Mouse (Mus musculus) neural tube, embryonic 14.5 days (tissue): ENCODE results near the gene Itgb2. TPM values are rescaled to one million over a fixed set of nuclear protein-coding genes. Genes with fewer than 3 reads are reported as not detected.

Experiments used
- ATAC-seq: fragments of 200-750 bp; cut with Nextera tagmentation; 2 replicates; pipeline ENCODE4 v1.8.0; 2017; ENCODE audit warnings: low read depth, mild to moderate bottlenecking, moderate TSS enrichment, moderate library complexity
- H3K27ac ChIP-seq: fragments of 300-500 bp; sonication (generic); 2 replicates; pipeline ENCODE4 v1.5.1; 2014; ENCODE audit warnings: low read depth, mild to moderate bottlenecking, control low read depth, low read length, moderate library complexity, mixed read lengths
- H3K27me3 ChIP-seq: fragments of 300-500 bp; sonication (generic); 2 replicates; pipeline ENCODE4 v1.6.1; 2014; ENCODE audit warnings: low read length; ENCODE audit not compliant: control insufficient read depth, insufficient read depth
- H3K36me3 ChIP-seq: fragments of 300-500 bp; sonication (generic); 2 replicates; pipeline ENCODE4 v1.6.1; 2014; ENCODE audit warnings: low read length, mixed read lengths; ENCODE audit not compliant: control insufficient read depth, insufficient read depth
- H3K4me1 ChIP-seq: fragments of 300-500 bp; sonication (generic); 2 replicates; pipeline ENCODE4 v1.6.1; 2014; ENCODE audit warnings: low read length; ENCODE audit not compliant: control insufficient read depth, insufficient read depth
- H3K4me2 ChIP-seq: fragments of 300-500 bp; sonication (generic); 2 replicates; pipeline ENCODE4 v1.6.1; 2014; ENCODE audit warnings: mild to moderate bottlenecking, low read depth, low read length, control low read depth
- H3K4me3 ChIP-seq: fragments of 300-500 bp; sonication (generic); 2 replicates; pipeline ENCODE4 v1.5.1; 2014; ENCODE audit warnings: low read depth, low read length, control low read depth, mixed read lengths
- H3K9ac ChIP-seq: fragments of 300-500 bp; sonication (generic); replicated peaks from 2 replicates; pipeline ENCODE4 v1.6.1; 2014; ENCODE audit warnings: low read depth, mild to moderate bottlenecking, control low read depth, low read length, mixed read lengths
- H3K9me3 ChIP-seq: fragments of 300-500 bp; sonication (generic); 2 replicates; pipeline ENCODE4 v1.6.1; 2016; ENCODE audit warnings: low read length; ENCODE audit not compliant: control insufficient read depth
- WGBS: fragments of 180-500 bp; shearing (Covaris S2); extraction: QIAGEN DNeasy Blood & Tissue Kit; methylation state at CpG from one replicate; pipeline ENCODE4 v1.1.7; 2014; 5-methylcytosine and 5-hydroxymethylcytosine counted together
- polyA plus RNA-seq: library from polyadenylated mRNA; unstranded; fragments of >200 nt; fragmentation: Nextera tagmentation; extraction: Ambion mirVana; gene quantifications from 2 replicates; pipeline ENCODE4 v1.2.1, GENCODE M21; 2014

Gene Itgb2
- polyA plus RNA-seq, 1 experiment from 2014 or later = 0.44 TPM

GRCm38 (mm10) chr10:77604111-77604510, 74.1 kb downstream of the Itgb2 start:
- no peak overlapping the region for H3K27ac ChIP-seq
- no peaks in the 10 kb centered on the region for H3K9me3 ChIP-seq
- H3K9ac ChIP-seq = no peak overlapping the region
- H3K27me3 ChIP-seq = no peaks in the 10 kb centered on the region
- H3K36me3 ChIP-seq = peaks cover 2% of the 10 kb centered on the region; the same call in 1 of the 2 replicates
- WGBS = 95% methylated on average over 6 of the region's 6 CpGs
- no peak overlapping the region for H3K4me2 ChIP-seq
- no peak for ATAC-seq
- H3K4me1 ChIP-seq = peaks cover 13% of the 10 kb centered on the region
- H3K4me3 ChIP-seq = no peak overlapping the region

- Histone ChIP-seq H3K36me3 (no peaks in the 10 kb centered on the region), H3K4me2 (no peak overlapping the region), H3K4me3 (no peak overlapping the region), H3K9me3 (no peaks in the 10 kb centered on the region), H3K27ac (no peak overlapping the region; the same call in 1 of the 2 replicates), H3K9ac (no peak overlapping the region), H3K4me1 (peaks cover 13% of the 10 kb centered on the region), H3K27me3 (no peaks in the 10 kb centered on the region)
- 83% methylated on average over 5 of the region's 5 CpGs for WGBS
- no peak for ATAC-seq
These were observed 74.9 kb downstream of the Itgb2 start for GRCm38 (mm10) chr10:77604958-77605357.

- Histone ChIP-seq H3K4me2 (peak overlapping the region; percentile 68), H3K9ac (no peak overlapping the region; the same call in 1 of the 2 replicates), H3K4me1 (peaks cover 13% of the 10 kb centered on the region), H3K9me3 (no peaks in the 10 kb centered on the region), H3K27ac (peak overlapping the region; percentile 96), H3K4me3 (peak overlapping the region; percentile 61), H3K36me3 (peaks cover 2% of the 10 kb centered on the region; the same call in 1 of the 2 replicates), H3K27me3 (no peaks in the 10 kb centered on the region)
- ATAC-seq = no peak
- 33% methylated on average over 1 of the region's 1 CpGs for WGBS
These were observed 75.3 kb downstream of the Itgb2 start for GRCm38 (mm10) chr10:77605368-77605767.

GRCm38 (mm10) chr10:77605908-77606826, 76.1 kb downstream of the Itgb2 start, which contains the start of the genes Sumo3 and Gm49325:
Gene Sumo3 (plus strand): TSS chr10:77606097.
Gene Gm49325 (plus strand): TSS chr10:77606197.
- peak; percentile 84 for ATAC-seq
- H3K4me1 ChIP-seq = peaks cover 13% of the 10 kb centered on the region
- peak within 1 kb of the TSS; percentile 62 for H3K9ac ChIP-seq
- H3K4me3 ChIP-seq = peak within 1 kb of the TSS; percentile 61
- WGBS = 1% methylated on average over 103 of the region's 119 CpGs
- peak within 1 kb of the TSS; percentile 96 for H3K27ac ChIP-seq
- peaks cover 8% of the 10 kb centered on the region; the same call in 1 of the 2 replicates for H3K36me3 ChIP-seq
- H3K27me3 ChIP-seq = no peaks in the 10 kb centered on the region
- no peaks in the 10 kb centered on the region for H3K9me3 ChIP-seq
- peak within 1 kb of the TSS; percentile 68 for H3K4me2 ChIP-seq

GRCm38 (mm10) chr10:77606855-77607254, 76.8 kb downstream of the Itgb2 start:
- ATAC-seq = peak; percentile 18
- 44% methylated on average over 7 of the region's 7 CpGs for whole genome bisulfite sequencing
- no peaks in the 10 kb centered on the region for H3K27me3 ChIP-seq

GRCm38 (mm10) chr10:77607441-77607840, 77.4 kb downstream of the Itgb2 start:
- Histone ChIP-seq H3K4me3 (no peak overlapping the region; the same call in 1 of the 2 replicates), H3K27me3 (no peaks in the 10 kb centered on the region), H3K27ac (no peak overlapping the region), H3K4me1 (peaks cover 13% of the 10 kb centered on the region), H3K9ac (no peak overlapping the region), H3K4me2 (peak overlapping the region; percentile 68), H3K36me3 (peaks cover 14% of the 10 kb centered on the region; the same call in 1 of the 2 replicates), H3K9me3 (no peaks in the 10 kb centered on the region)
- ATAC-seq = no peak
- 73% methylated on average over 5 of the region's 5 CpGs for WGBS

More at GRCm38 (mm10) chr10:77606855-77607254, 76.8 kb downstream of the Itgb2 start:
- Histone ChIP-seq H3K4me2 (peak overlapping the region; percentile 68), H3K4me3 (peak overlapping the region; percentile 61), H3K9ac (peak overlapping the region; percentile 62), H3K9me3 (no peaks in the 10 kb centered on the region), H3K36me3 (peaks cover 10% of the 10 kb centered on the region; the same call in 1 of the 2 replicates), H3K27ac (peak overlapping the region; percentile 96), H3K4me1 (peaks cover 13% of the 10 kb centered on the region)

- H3K4me1 ChIP-seq = peaks cover 13% of the 10 kb centered on the region
- H3K27me3 ChIP-seq = no peaks in the 10 kb centered on the region
These were observed 78.5 kb downstream of the Itgb2 start for GRCm38 (mm10) chr10:77608589-77608988.

GRCm38 (mm10) chr10:77610221-77610961, 80.3 kb downstream of the Itgb2 start:
- WGBS = 88% methylated on average over 8 of the region's 8 CpGs
- peaks cover 20% of the 10 kb centered on the region for H3K36me3 ChIP-seq
- H3K9ac ChIP-seq = no peak overlapping the region
- ATAC-seq = no peak
- no peak overlapping the region for H3K27ac ChIP-seq
- H3K27me3 ChIP-seq = no peaks in the 10 kb centered on the region
- peaks cover 13% of the 10 kb centered on the region for H3K4me1 ChIP-seq
- no peaks in the 10 kb centered on the region for H3K9me3 ChIP-seq
- H3K4me2 ChIP-seq = no peak overlapping the region
- no peak overlapping the region for H3K4me3 ChIP-seq

More at GRCm38 (mm10) chr10:77608589-77608988, 78.5 kb downstream of the Itgb2 start:
- H3K9ac ChIP-seq = no peak overlapping the region
- peaks cover 18% of the 10 kb centered on the region for H3K36me3 ChIP-seq
- no peak for ATAC-seq
- H3K4me2 ChIP-seq = no peak overlapping the region
- H3K27ac ChIP-seq = no peak overlapping the region
- H3K9me3 ChIP-seq = no peaks in the 10 kb centered on the region
- H3K4me3 ChIP-seq = no peak overlapping the region
- WGBS = 92% methylated on average over 8 of the region's 8 CpGs
